Mouse (Mus musculus) gonadal fat pad, adult 2 months (tissue): ENCODE data around the gene Dcpp1. TPM values are rescaled to one million over a fixed set of nuclear protein-coding genes. Genes with fewer than 3 reads are reported as not detected.
"Not testable (repeated sequence)": the region's sequence is repeated elsewhere in the genome, so short reads cannot be mapped to it uniquely, and the experiment has no call there.

Experiments used
- DNase-seq: peaks from one replicate; pipeline ENCODE4 v3.0.0-alpha.2; 2012; ENCODE audit warnings: low read depth
- polyA plus RNA-seq: library from polyadenylated mRNA; depleted of rRNA; stranded (reverse); fragments of >200 nt; gene quantifications from 2 replicates; pipeline ENCODE4 v1.2.3, GENCODE M21; 2012; rRNA removed

Gene Dcpp1
- not detected in 2 replicates for polyA plus RNA-seq

- DNase-seq = not testable (repeated sequence)
These were observed at the start of gene Dcpp1, which contains the start of gene Dcpp2 for GRCm38 (mm10) chr17:23880576-23880975. Gene Dcpp1 (plus strand): TSS chr17:23880876. Gene Dcpp2 (plus strand): TSS chr17:23880880.

- no peak for DNase-seq
These were observed 49.5 kb upstream of the Dcpp1 start for GRCm38 (mm10) chr17:23831201-23831600.

- no peak for DNase-seq
These were observed 44.6 kb upstream of the Dcpp1 start, which contains the start of gene Prss33 for GRCm38 (mm10) chr17:23836006-23836575. Gene Prss33 (minus strand): TSS chr17:23836056.

GRCm38 (mm10) chr17:23841145-23841544, 39.5 kb upstream of the Dcpp1 start:
- DNase-seq = no peak

- DNase-seq = no peak
These were observed 37.4 kb upstream of the Dcpp1 start for GRCm38 (mm10) chr17:23843141-23843811.

GRCm38 (mm10) chr17:23843812-23844273, 36.8 kb upstream of the Dcpp1 start, which contains the start of the genes Prss32 and Prss41:
Gene Prss32 (plus strand): TSS chr17:23843855.
Gene Prss41 (minus strand): TSS chr17:23844172.
- no peak for DNase-seq

GRCm38 (mm10) chr17:23850028-23850427, 30.6 kb upstream of the Dcpp1 start:
- DNase-seq = no peak

- no peak for DNase-seq
These were observed 29.6 kb upstream of the Dcpp1 start for GRCm38 (mm10) chr17:23850853-23851749.

GRCm38 (mm10) chr17:23853292-23853691, 27.4 kb upstream of the Dcpp1 start:
- DNase-seq = no peak

- DNase-seq = no peak
These were observed 26.4 kb upstream of the Dcpp1 start for GRCm38 (mm10) chr17:23854229-23854765.

- no peak for DNase-seq
These were observed 23.5 kb upstream of the Dcpp1 start for GRCm38 (mm10) chr17:23857193-23857592.

GRCm38 (mm10) chr17:23857913-23858312, 22.8 kb upstream of the Dcpp1 start:
- no peak for DNase-seq

- DNase-seq = no peak
These were observed 17.8 kb upstream of the Dcpp1 start for GRCm38 (mm10) chr17:23862926-23863325.

GRCm38 (mm10) chr17:23867756-23868155, 12.9 kb upstream of the Dcpp1 start, which contains the start of gene Prss21:
Gene Prss21 (plus strand): TSS chr17:23868056.
- DNase-seq = no peak

GRCm38 (mm10) chr17:23868513-23868912, 12.2 kb upstream of the Dcpp1 start:
- no peak for DNase-seq

- DNase-seq = no peak
These were observed 6.5 kb upstream of the Dcpp1 start for GRCm38 (mm10) chr17:23873884-23874856.

- DNase-seq = no peak
These were observed 3.9 kb upstream of the Dcpp1 start for GRCm38 (mm10) chr17:23876741-23877140.

GRCm38 (mm10) chr17:23877166-23877565, 3.5 kb upstream of the Dcpp1 start:
- no peak for DNase-seq

GRCm38 (mm10) chr17:23917158-23917557, 36.5 kb downstream of the Dcpp1 start, which contains the start of gene Dcpp3:
Gene Dcpp3 (plus strand): TSS chr17:23917458.
- not testable (repeated sequence) for DNase-seq

GRCm38 (mm10) chr17:23924531-23925007, 43.9 kb downstream of the Dcpp1 start:
- no peak for DNase-seq
